Mouse (Mus musculus): ENCODE measurements around the gene Tmc3. TPM values are rescaled to one million over a fixed set of nuclear protein-coding genes. Genes with fewer than 3 reads are reported as not detected.
A peak's percentile ranks its signal among the peaks of the same experiment; 100 is the strongest.

Tmc3 gene
- polyA plus RNA-seq, 1 experiment from 2014 or later: 0.17 TPM

DNA sequence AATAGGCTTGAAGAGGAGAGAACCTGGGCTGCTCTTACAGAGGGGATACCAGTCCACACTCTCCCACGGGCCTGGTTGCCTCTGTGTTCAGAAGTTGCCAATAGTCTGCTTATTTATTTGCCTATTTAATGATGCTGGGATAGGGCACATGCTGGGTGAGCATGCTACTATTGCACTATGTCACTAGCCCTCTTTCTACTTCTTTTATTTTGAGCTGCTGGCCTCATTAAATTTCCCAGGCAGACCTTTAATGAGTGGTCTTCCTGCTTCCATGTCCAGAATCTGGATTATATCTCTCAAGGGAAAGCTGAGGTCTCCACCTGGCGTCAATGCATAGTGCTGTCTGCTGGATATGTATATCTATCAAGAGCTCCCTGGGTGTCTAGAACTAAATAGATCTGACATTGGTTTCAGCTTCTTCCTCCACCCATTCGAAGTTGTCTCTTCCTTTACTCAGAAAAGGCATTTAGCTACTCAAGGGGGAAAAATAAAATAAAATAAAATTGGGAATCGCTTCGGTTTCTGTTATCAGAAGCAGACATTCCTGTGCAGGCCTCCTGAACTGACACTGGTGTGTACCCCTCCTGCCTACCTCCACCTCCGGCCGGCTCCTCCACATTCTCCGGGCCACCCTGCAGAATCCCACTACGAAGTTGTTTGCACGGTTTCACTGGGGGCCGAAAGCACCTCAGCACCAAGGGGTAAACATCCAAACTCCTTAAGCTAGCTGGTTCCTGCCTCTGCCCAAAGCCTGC is 46.5 kb downstream of the Tmc3 start:
- H3K36me3 ChIP-seq (ENCODE audit: control insufficient read depth, insufficient read depth, low read length): no peaks in the 10 kb centered on the region
- no peaks in the 10 kb centered on the region for H3K27me3 ChIP-seq (ENCODE audit: control insufficient read depth, insufficient read depth, low read length)
- H3K4me2 ChIP-seq (ENCODE audit: low read depth, low read length): peak overlapping the region; percentile 70
- ATAC-seq (ENCODE audit: low read depth): peak; percentile 75
- H3K4me3 ChIP-seq (ENCODE audit: low read depth, low read length): peak overlapping the region; percentile 53
- WGBS: 12% methylated on average over 11 of the region's 11 CpGs
- no peaks in the 10 kb centered on the region for H3K9me3 ChIP-seq (ENCODE audit: control insufficient read depth, low read length)
- peak overlapping the region; percentile 73 for H3K27ac ChIP-seq (ENCODE audit: low read depth, low read length)
- peak overlapping the region; percentile 62 for H3K9ac ChIP-seq (replicated peaks; ENCODE audit: low read depth, low read length)
- 0 out of 2 replicates have a peak, but pooled peaks cover 4% of the 10 kb centered on the region for H3K4me1 ChIP-seq (ENCODE audit: control insufficient read depth, insufficient read depth, low read length)

DNA sequence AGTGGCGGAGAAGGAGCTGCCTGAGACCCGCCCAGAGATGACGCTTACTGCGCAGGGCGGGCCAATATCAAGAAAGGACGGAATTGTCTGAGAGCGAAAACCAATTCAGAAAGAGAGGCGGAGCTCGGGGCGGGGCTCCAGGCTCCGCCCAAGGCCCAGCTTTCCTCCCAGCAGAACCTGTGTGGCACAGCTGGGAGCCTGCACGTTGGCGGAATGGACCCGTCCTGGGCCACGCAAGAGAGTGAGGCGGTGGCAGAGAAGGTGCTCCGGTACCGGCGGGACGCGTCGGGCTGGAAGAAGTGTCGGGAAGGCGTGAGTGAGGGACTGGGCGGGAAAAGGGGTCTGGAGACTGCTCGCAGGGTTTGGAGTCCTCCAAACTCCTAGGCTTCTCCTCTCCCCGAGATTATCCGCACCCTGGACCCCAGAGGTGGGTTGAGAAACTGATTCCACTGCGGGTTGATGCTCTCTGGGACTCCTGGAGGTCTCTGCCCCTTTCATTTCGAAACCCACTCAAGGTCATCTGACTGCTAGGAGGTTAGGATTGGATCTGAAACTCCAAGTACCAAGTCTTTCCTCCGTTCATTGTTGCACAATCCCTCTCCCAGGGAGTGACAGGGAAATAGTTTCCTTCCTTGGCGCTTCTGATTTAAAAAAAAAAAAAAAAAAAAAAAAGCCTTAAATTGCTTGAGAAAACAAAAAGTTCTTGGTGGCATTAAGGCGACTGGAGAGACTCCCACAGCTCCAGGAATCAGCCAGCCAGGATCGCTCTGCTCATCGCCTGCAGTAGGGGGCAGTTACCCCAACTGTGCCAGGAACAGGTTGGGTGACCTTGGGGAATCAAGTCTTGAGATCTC is 47.3 kb downstream of the Tmc3 start, which contains the start of gene Stard5:
Gene Stard5, plus strand, starts transcription at position 132 of the 854 bp plus-strand sequence.
- under 1% methylated on average over 35 of the region's 35 CpGs for WGBS
- ATAC-seq (ENCODE audit: low read depth): peak; percentile 98
- Histone ChIP-seq H3K27ac (ENCODE audit: low read depth, low read length) (peak within 1 kb of the TSS; percentile 73), H3K9ac (replicated peaks; ENCODE audit: low read depth, low read length) (peak within 1 kb of the TSS; percentile 62), H3K4me1 (ENCODE audit: control insufficient read depth, insufficient read depth, low read length) (0 out of 2 replicates have a peak, but pooled peaks cover 4% of the 10 kb centered on the region), H3K36me3 (ENCODE audit: control insufficient read depth, insufficient read depth, low read length) (no peaks in the 10 kb centered on the region), H3K9me3 (ENCODE audit: control insufficient read depth, low read length) (no peaks in the 10 kb centered on the region), H3K4me3 (ENCODE audit: low read depth, low read length) (peak within 1 kb of the TSS; percentile 53), H3K27me3 (ENCODE audit: control insufficient read depth, insufficient read depth, low read length) (no peaks in the 10 kb centered on the region), H3K4me2 (ENCODE audit: low read depth, low read length) (peak within 1 kb of the TSS; percentile 70)

DNA sequence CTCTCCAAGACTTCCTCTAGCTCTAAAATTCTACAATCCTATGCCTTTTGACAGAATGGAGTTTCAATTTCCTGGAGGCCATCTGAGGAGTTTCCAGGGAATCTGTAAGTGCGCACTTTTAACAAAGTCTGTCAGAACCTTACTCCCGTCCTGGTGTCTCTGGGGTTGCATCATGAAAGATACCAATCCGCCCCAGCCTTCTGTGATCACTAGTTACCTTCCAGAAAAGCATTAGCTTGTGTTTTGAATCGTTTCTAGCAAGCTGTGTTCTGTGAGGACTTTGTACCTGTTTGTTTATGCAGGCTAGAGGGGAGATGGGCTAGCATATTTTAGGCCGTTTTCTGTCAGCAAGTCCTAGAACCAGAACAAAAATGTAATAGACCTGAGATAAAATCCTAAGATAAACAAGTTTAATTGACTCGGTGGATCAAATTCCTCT is 48.0 kb downstream of the Tmc3 start:
- H3K27me3 ChIP-seq (ENCODE audit: control insufficient read depth, insufficient read depth, low read length): no peaks in the 10 kb centered on the region
- 74% methylated on average over 6 of the region's 6 CpGs for WGBS
- peak overlapping the region; percentile 70; the same call in 1 of the 2 replicates for H3K4me2 ChIP-seq (ENCODE audit: low read depth, low read length)
- H3K9me3 ChIP-seq (ENCODE audit: control insufficient read depth, low read length): no peaks in the 10 kb centered on the region
- H3K27ac ChIP-seq (ENCODE audit: low read depth, low read length): no peak overlapping the region
- no peak for ATAC-seq (ENCODE audit: low read depth)
- H3K36me3 ChIP-seq (ENCODE audit: control insufficient read depth, insufficient read depth, low read length): no peaks in the 10 kb centered on the region
- peak overlapping the region; percentile 53; the same call in 1 of the 2 replicates for H3K4me3 ChIP-seq (ENCODE audit: low read depth, low read length)
- H3K9ac ChIP-seq (replicated peaks; ENCODE audit: low read depth, low read length): no peak overlapping the region
- H3K4me1 ChIP-seq (ENCODE audit: control insufficient read depth, insufficient read depth, low read length): 0 out of 2 replicates have a peak, but pooled peaks cover 4% of the 10 kb centered on the region

DNA sequence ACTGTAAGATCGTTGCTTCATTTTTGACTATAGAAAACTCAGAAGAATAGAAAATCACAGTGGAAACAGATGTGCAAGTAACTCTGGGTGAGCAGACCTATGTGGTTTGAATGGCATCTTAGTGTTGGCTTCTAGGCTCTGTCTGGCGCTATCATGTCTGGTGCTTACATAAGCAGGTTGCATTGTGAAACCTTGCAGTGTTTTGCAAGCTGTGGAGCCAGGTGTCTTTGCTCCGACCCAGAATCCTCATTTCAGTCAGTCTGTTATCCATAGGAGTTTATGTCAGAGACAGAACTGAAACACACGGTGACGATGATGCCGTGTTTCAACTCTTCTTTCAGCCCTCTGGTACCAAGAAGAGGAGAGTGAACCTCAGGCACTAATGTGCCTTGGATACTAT is 49.1 kb downstream of the Tmc3 start:
- no peaks in the 10 kb centered on the region for H3K27me3 ChIP-seq (ENCODE audit: control insufficient read depth, insufficient read depth, low read length)
- no peak overlapping the region for H3K4me3 ChIP-seq (ENCODE audit: low read depth, low read length)
- no peak overlapping the region for H3K4me2 ChIP-seq (ENCODE audit: low read depth, low read length)
- no peak overlapping the region for H3K27ac ChIP-seq (ENCODE audit: low read depth, low read length)
- no peak for ATAC-seq (ENCODE audit: low read depth)
- no peaks in the 10 kb centered on the region for H3K36me3 ChIP-seq (ENCODE audit: control insufficient read depth, insufficient read depth, low read length)
- WGBS: 96% methylated on average over 6 of the region's 6 CpGs
- H3K4me1 ChIP-seq (ENCODE audit: control insufficient read depth, insufficient read depth, low read length): 0 out of 2 replicates have a peak, but pooled peaks cover 4% of the 10 kb centered on the region
- H3K9me3 ChIP-seq (ENCODE audit: control insufficient read depth, low read length): no peaks in the 10 kb centered on the region
- no peak overlapping the region for H3K9ac ChIP-seq (replicated peaks; ENCODE audit: low read depth, low read length)

DNA sequence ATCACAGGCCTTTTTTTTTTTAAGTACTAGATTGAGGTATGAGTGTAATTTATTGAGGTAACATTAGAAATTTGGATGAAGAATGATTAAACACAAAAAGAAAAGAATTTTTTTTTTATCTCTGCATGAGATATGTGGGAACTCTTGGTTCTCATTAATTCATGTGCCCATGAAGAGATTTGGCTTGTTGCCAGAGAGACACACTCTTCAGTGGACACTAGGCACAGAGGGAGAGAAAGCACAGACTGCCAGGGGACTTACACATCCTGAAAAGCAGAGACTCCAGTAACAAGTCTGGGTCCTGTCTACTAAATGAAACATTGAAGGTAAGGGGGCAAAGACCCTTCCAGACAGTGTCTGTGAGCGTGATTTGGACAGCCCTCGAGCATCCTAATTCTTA is 51.0 kb downstream of the Tmc3 start:
- H3K9me3 ChIP-seq (ENCODE audit: control insufficient read depth, low read length): no peaks in the 10 kb centered on the region
- 78% methylated on average over 2 of the region's 2 CpGs for WGBS
- no peak for ATAC-seq (ENCODE audit: low read depth)

DNA sequence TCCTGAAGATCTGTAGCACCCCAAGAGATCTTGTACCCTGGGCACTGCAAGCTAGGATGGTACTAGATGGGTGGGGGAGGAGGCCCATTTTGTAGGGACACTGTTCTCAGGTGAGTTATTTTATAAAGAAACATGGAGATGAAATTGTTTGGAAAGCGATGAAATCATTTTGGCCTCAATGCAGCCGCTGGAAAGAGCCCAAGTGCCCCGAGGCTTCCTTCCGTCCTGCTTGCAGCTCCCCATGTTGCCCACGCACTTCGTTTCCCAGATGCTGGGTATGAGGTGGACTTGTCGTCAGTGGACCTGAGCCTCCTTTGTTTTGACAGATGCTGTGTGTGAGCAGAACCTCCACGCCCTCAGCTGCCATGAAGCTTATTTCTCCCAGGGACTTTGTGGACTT is 51.7 kb downstream of the Tmc3 start:
- no peak for ATAC-seq (ENCODE audit: low read depth)
- Histone ChIP-seq H3K27ac (ENCODE audit: low read depth, low read length) (no peak overlapping the region), H3K9ac (replicated peaks; ENCODE audit: low read depth, low read length) (no peak overlapping the region), H3K27me3 (ENCODE audit: control insufficient read depth, insufficient read depth, low read length) (no peaks in the 10 kb centered on the region), H3K36me3 (ENCODE audit: control insufficient read depth, insufficient read depth, low read length) (no peaks in the 10 kb centered on the region), H3K4me1 (ENCODE audit: control insufficient read depth, insufficient read depth, low read length) (no peaks in the 10 kb centered on the region), H3K4me2 (ENCODE audit: low read depth, low read length) (no peak overlapping the region), H3K4me3 (ENCODE audit: low read depth, low read length) (no peak overlapping the region), H3K9me3 (ENCODE audit: control insufficient read depth, low read length) (no peaks in the 10 kb centered on the region)
- 86% methylated on average over 8 of the region's 8 CpGs for WGBS

More for the DNA sequence above, 51.0 kb downstream of the Tmc3 start:
- no peak overlapping the region for H3K4me2 ChIP-seq (ENCODE audit: low read depth, low read length)
- H3K27ac ChIP-seq (ENCODE audit: low read depth, low read length): no peak overlapping the region
- no peak overlapping the region for H3K9ac ChIP-seq (replicated peaks; ENCODE audit: low read depth, low read length)
- H3K4me1 ChIP-seq (ENCODE audit: control insufficient read depth, insufficient read depth, low read length): 0 out of 2 replicates have a peak, but pooled peaks cover 4% of the 10 kb centered on the region
- no peaks in the 10 kb centered on the region for H3K27me3 ChIP-seq (ENCODE audit: control insufficient read depth, insufficient read depth, low read length)
- H3K4me3 ChIP-seq (ENCODE audit: low read depth, low read length): no peak overlapping the region
- no peaks in the 10 kb centered on the region for H3K36me3 ChIP-seq (ENCODE audit: control insufficient read depth, insufficient read depth, low read length)

DNA sequence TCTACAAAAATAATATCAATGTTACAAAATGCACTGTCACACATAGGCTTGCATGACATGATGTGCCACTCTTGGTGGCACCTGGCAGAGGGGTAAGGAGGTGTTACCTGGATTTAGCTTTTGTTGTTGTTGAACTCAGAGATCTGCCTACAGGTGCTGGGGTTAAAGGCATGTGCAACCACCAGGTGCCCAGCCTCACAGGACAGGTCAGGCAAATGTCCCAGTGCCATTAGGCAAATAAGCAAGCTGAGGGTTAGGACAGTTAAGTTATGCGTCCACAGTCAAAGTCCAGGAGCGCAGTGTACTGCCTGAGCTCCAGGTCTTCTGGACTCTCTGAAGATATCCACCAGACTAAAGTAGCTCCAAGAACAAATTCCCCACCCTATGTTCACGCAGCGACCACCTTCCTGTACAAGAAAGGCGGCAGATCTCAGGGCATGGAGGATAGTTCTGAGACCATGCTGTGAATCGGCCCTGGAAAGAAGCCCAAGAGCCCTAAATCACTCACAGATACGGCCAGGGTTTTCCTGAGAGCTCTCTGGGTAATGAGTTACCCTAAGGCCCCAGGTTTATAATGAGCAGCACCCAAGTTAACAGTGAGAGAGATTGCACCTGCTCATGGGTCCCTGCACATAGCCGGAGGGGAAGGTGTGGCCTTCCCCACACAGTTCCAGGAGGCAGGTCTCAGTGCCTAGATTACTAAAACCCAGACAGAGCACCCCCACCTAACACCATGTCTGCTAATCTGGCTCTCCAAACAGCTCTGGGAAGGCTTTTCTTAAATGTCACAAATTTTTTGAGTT is 53.3 kb downstream of the Tmc3 start:
- 79% methylated on average over 8 of the region's 8 CpGs for WGBS
- Histone ChIP-seq H3K27me3 (ENCODE audit: control insufficient read depth, insufficient read depth, low read length) (no peaks in the 10 kb centered on the region), H3K4me3 (ENCODE audit: low read depth, low read length) (no peak overlapping the region), H3K4me2 (ENCODE audit: low read depth, low read length) (no peak overlapping the region), H3K36me3 (ENCODE audit: control insufficient read depth, insufficient read depth, low read length) (no peaks in the 10 kb centered on the region), H3K27ac (ENCODE audit: low read depth, low read length) (no peak overlapping the region), H3K9me3 (ENCODE audit: control insufficient read depth, low read length) (no peaks in the 10 kb centered on the region), H3K4me1 (ENCODE audit: control insufficient read depth, insufficient read depth, low read length) (no peaks in the 10 kb centered on the region), H3K9ac (replicated peaks; ENCODE audit: low read depth, low read length) (no peak overlapping the region)
- ATAC-seq (ENCODE audit: low read depth): no peak

DNA sequence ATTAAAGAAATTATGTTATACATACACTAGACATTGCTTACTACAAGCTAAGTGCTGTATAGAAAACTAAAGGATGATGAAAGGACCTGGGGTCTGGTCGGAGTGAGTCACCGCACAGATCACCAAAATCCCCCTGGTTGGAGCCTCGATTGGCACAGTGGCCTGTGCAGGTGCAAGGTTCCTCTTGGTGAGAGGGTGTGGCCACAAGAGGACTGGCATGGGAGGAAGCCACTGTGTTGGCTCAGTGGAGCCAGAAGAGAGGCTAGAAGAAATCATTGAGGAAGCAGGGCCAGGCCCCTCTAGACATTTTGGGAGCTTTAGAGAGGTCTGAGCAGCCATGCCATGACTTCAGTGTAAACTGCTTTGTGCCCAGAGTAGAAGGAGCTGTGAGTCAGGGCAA is 54.4 kb downstream of the Tmc3 start:
- Histone ChIP-seq H3K36me3 (ENCODE audit: control insufficient read depth, insufficient read depth, low read length) (no peaks in the 10 kb centered on the region), H3K27me3 (ENCODE audit: control insufficient read depth, insufficient read depth, low read length) (no peaks in the 10 kb centered on the region), H3K4me1 (ENCODE audit: control insufficient read depth, insufficient read depth, low read length) (no peaks in the 10 kb centered on the region), H3K9ac (replicated peaks; ENCODE audit: low read depth, low read length) (no peak overlapping the region), H3K4me3 (ENCODE audit: low read depth, low read length) (no peak overlapping the region), H3K27ac (ENCODE audit: low read depth, low read length) (no peak overlapping the region), H3K4me2 (ENCODE audit: low read depth, low read length) (no peak overlapping the region), H3K9me3 (ENCODE audit: control insufficient read depth, low read length) (no peaks in the 10 kb centered on the region)
- WGBS: 93% methylated on average over 3 of the region's 3 CpGs
- ATAC-seq (ENCODE audit: low read depth): no peak
